Mouse (Mus musculus): ENCODE data around the gene Txnrd2. TPM values are rescaled to one million over a fixed set of nuclear protein-coding genes. Genes with fewer than 3 reads are reported as not detected.

The Txnrd2 gene
- polyA plus RNA-seq (2016; fragmentation: Nextera tagmentation; extraction: Ambion mirVana): 40.1 and 47.7 TPM in 2 replicates

DNA sequence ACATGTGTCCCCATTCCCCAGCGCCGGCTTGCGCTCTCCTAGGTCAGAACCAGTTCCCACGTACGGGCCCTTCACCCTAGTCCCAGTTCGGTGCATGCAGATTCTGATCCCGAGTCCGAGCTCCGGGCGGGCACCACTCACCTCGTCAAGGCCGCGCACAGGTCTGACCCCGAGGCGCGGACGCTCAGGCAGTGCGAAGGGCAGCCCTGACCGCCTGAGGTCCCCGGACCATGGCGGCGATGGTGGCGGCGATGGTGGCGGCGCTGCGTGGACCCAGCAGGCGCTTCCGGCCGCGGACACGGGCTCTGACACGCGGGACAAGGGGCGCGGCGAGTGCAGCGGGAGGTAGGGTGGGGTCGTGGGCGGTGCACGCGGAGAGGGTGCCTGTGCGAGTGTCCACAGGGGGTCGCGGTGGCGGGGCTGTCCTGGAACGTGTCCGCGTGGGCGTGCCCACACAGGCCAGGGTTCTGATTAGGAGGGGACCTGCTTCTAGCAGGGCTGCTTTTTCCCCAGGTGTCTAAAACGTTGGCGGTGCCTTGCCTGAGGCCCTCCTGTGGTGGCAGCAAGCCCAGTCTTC lies at the start of gene Txnrd2:
Gene Txnrd2 (plus strand): TSS at position 170 of the 577 bp plus-strand sequence.
- Histone ChIP-seq H3K36me3 (peaks cover 26% of the 10 kb centered on the region), H3K4me3 (peak within 1 kb of the TSS; percentile 97), H3K9me3 (no peaks in the 10 kb centered on the region), H3K4me1 (peaks cover 50% of the 10 kb centered on the region), H3K27me3 (ENCODE audit: insufficient read depth, poor library complexity, severe bottlenecking) (no peaks in the 10 kb centered on the region), H3K27ac (peak within 1 kb of the TSS; percentile 99)
- DNase-seq (ENCODE audit: low spot score): peak; percentile 89
- WGBS: under 1% methylated on average over 52 of the region's 52 CpGs

DNA sequence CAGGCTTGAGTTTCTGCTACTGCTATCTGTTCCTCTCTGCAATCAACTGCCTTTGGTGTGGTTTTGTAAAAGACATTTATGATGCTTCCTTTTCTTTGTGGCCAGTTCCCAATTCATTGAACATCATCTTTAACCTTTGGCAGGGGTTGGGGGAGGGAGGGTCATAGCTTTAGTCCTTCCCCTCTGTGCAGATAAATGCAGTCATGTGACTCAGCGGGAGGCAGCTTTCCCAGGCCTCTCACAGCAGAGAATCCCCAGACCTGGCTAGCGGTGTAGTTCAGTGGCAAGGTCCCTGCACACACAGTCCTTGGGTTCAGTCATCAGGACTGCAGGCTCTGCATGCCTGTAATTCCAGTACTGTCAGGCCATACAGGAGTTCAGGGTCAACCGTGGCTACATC lies 49.0 kb upstream of the Txnrd2 start:
- Histone ChIP-seq H3K27me3 (ENCODE audit: insufficient read depth, poor library complexity, severe bottlenecking) (no peaks in the 10 kb centered on the region), H3K36me3 (no peaks in the 10 kb centered on the region), H3K27ac (peak overlapping the region; percentile 12), H3K9me3 (no peaks in the 10 kb centered on the region), H3K4me3 (no peak overlapping the region), H3K4me1 (peaks cover 27% of the 10 kb centered on the region)
- DNase-seq (ENCODE audit: low spot score): peak; percentile 86
- 16% methylated on average over 3 of the region's 3 CpGs for WGBS

DNA sequence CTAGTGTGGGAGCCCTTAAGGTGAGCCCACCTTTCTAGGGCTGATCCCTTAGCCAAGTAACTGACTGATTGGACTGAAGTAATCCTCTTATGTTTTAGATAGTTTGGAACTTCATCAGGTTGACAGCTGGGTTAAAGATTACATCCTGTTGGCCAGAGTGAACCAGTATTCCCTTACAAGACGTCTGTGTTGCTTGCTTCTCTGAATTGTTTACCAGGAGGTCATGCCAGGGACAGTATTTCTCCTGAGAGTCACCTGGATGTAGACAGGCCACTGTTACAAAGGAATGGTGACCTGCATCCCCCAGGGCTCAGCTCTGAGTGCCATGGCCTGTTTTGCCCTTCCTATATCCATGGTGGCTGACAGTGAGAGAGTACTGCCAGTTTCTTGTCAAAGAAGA lies 47.7 kb upstream of the Txnrd2 start:
- Histone ChIP-seq H3K9me3 (no peaks in the 10 kb centered on the region), H3K27ac (no peak overlapping the region), H3K4me1 (peaks cover 33% of the 10 kb centered on the region), H3K27me3 (ENCODE audit: insufficient read depth, poor library complexity, severe bottlenecking) (no peaks in the 10 kb centered on the region), H3K4me3 (no peak overlapping the region), H3K36me3 (no peaks in the 10 kb centered on the region)
- no peak for DNase-seq (ENCODE audit: low spot score)
- WGBS: 41% methylated on average over 1 of the region's 1 CpGs

DNA sequence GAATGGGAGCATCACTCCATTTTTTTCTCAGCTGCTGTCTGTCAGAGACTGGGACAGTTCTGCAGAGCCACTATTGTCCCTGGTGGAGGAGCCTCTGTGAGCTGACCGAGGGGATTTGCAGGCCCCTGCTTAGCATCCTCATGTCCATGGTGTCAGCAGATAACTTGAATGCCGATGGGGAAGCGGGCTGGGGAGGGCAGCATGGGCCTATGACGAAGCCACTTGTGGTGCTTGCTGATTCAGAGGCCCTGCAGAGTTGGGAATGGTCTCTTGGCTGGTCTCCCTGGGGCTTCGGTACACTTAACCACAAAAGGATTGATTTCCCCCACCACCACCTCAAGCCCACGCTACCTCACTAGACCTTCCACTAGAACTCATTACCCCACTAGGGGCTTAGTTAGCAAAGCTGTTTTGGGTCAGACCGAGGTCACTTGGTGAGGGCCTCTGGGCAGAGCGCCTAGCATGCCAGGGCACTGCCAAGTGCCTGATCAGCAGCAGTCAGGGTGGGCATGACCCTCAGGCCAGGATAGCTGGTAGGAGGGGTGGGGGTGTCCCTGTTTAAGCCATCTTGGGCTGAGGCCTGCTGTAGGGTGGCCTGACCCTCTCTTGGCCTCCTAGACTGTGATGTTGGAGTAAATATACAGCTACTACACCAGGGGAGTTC lies 46.7 kb upstream of the Txnrd2 start:
- 62% methylated on average over 8 of the region's 8 CpGs for WGBS

DNA sequence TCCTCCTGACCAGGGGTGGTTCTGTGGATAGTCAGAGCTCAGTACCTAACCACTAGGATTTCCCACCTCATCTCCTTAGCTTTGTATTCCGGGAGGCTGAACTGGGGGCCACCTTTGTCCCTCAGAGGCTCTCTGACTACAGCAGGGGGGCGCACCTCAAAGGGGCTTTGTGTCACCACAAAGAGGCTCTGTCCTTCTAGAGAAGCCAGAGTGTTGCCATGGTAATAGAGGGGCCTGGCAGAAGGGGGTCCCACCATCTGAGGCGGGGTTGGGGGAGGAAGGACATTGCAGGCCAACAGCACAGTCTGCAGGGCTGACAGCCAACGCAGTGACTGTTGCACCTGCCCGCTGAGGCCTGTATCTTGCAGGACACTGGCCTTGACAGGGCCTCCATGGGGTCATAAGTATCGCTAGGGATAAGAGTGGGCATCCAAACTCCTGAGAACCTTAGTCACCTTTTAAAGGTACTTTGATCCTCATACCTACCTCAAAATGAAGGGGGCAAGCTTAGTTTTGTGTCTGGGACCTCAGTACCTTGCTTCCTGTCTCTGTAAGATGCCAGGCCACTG lies 45.6 kb upstream of the Txnrd2 start:
- H3K36me3 ChIP-seq: no peaks in the 10 kb centered on the region
- peaks cover 44% of the 10 kb centered on the region for H3K4me1 ChIP-seq
- no peak overlapping the region for H3K4me3 ChIP-seq
- DNase-seq (ENCODE audit: low spot score): no peak
- H3K27me3 ChIP-seq (ENCODE audit: insufficient read depth, poor library complexity, severe bottlenecking): no peaks in the 10 kb centered on the region
- WGBS: 59% methylated on average over 6 of the region's 6 CpGs
- H3K27ac ChIP-seq: 0 out of 2 replicates have a peak overlapping the region, but pooled peaks have one; percentile 16
- no peaks in the 10 kb centered on the region for H3K9me3 ChIP-seq

More for the DNA sequence above, 46.7 kb upstream of the Txnrd2 start:
- H3K27me3 ChIP-seq (ENCODE audit: insufficient read depth, poor library complexity, severe bottlenecking): no peaks in the 10 kb centered on the region
- peak overlapping the region; percentile 65 for H3K27ac ChIP-seq
- H3K9me3 ChIP-seq: no peaks in the 10 kb centered on the region
- DNase-seq (ENCODE audit: low spot score): no peak
- H3K4me1 ChIP-seq: peaks cover 40% of the 10 kb centered on the region
- H3K36me3 ChIP-seq: no peaks in the 10 kb centered on the region
- H3K4me3 ChIP-seq: no peak overlapping the region

DNA sequence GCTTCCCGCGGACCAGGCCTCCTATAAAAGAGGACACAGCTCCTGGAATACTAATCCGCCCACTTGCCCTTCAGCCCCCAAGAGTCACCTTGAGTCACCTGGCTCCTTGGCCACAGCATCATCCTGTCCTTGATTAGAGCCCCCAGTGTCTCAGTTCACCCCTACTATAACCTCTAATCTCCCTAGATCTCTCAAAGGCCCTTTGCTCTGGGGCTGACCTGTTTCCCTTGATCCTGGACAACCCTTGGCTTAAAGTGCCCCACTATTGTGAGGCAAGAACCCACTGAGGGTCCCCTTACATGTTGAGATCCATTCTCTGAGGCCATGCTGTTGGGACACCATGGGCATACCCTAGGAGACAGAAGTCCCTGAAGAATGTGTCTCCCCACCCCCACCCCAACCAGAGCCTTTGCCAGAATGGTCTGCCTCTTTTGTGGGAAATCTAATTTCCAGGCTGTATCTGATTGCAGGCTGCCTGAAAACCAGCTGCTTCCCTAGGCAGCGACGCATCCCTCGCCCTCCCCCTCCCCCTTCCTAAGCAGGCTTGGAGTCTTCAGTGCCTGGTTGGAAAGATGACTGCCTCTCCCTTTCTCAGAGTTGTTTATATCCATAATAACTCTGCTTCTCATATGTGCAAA lies 44.4 kb upstream of the Txnrd2 start:
- no peak for DNase-seq (ENCODE audit: low spot score)
- no peak overlapping the region for H3K4me3 ChIP-seq
- H3K27me3 ChIP-seq (ENCODE audit: insufficient read depth, poor library complexity, severe bottlenecking): no peaks in the 10 kb centered on the region
- 49% methylated on average over 6 of the region's 6 CpGs for WGBS
- H3K4me1 ChIP-seq: peaks cover 44% of the 10 kb centered on the region
- H3K9me3 ChIP-seq: no peaks in the 10 kb centered on the region
- no peak overlapping the region for H3K27ac ChIP-seq
- no peaks in the 10 kb centered on the region for H3K36me3 ChIP-seq

DNA sequence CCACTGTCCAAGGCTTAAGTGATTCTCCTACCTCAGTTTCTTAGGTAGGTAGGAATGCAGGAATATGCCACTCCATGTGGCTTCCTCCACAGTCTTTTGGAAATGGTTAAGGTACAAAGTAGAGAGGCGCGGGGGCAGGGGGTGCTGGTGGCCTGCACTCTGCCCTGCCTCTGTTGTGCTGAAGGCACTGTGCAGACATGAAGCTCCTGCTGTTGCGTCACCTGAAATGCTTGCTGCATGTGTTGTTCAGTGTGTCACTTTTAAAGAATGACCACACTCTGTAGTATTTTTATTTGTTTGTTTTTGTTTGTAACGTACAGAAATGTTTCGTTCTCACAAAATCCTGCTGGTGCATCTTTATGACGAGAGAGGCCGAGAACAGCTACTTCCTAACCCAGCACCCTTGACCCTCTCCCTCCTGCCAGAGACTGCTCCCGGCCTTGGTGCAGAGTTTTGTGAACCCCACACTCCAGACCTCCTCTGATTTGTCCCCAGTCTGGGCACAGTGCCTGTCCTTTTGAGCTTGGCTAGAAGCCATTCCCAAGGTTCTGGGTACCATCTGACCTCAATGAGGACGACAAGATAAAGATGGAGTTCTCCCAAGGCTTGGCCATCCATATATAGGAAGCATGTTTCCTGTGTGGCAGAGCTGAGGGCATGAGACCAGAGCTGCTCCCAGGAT lies 43.0 kb upstream of the Txnrd2 start:
- H3K36me3 ChIP-seq: no peaks in the 10 kb centered on the region
- no peaks in the 10 kb centered on the region for H3K9me3 ChIP-seq
- DNase-seq (ENCODE audit: low spot score): no peak
- 79% methylated on average over 9 of the region's 9 CpGs for WGBS
- peak overlapping the region; percentile 54 for H3K27ac ChIP-seq
- H3K4me3 ChIP-seq: no peak overlapping the region
- H3K27me3 ChIP-seq (ENCODE audit: insufficient read depth, poor library complexity, severe bottlenecking): no peaks in the 10 kb centered on the region
- peaks cover 50% of the 10 kb centered on the region for H3K4me1 ChIP-seq

DNA sequence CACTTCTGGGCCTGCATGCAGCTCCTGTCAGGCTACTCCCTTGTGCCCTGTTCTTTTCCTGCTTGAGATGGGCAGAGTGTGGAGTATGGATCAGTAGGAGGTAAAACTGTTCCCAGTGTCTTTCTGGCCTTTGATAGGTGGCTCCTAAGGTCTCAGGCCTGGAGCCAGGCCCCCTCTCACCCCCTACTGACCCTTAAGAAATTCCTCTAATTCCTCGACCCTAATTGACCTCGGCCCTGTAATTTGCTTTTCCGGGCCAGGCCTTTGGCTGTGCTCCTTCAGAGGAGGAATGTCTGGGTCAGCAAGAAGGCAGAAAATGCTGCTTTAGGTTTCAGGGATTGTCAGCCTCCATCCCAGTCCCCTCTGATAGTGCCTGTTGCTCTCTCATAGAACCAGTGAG lies 42.4 kb upstream of the Txnrd2 start:
- H3K9me3 ChIP-seq: no peaks in the 10 kb centered on the region
- H3K4me1 ChIP-seq: peaks cover 55% of the 10 kb centered on the region
- peak overlapping the region; percentile 54 for H3K27ac ChIP-seq
- no peak for DNase-seq (ENCODE audit: low spot score)
- WGBS: 24% methylated on average over 3 of the region's 3 CpGs
- H3K36me3 ChIP-seq: no peaks in the 10 kb centered on the region
- no peaks in the 10 kb centered on the region for H3K27me3 ChIP-seq (ENCODE audit: insufficient read depth, poor library complexity, severe bottlenecking)
- H3K4me3 ChIP-seq: no peak overlapping the region

DNA sequence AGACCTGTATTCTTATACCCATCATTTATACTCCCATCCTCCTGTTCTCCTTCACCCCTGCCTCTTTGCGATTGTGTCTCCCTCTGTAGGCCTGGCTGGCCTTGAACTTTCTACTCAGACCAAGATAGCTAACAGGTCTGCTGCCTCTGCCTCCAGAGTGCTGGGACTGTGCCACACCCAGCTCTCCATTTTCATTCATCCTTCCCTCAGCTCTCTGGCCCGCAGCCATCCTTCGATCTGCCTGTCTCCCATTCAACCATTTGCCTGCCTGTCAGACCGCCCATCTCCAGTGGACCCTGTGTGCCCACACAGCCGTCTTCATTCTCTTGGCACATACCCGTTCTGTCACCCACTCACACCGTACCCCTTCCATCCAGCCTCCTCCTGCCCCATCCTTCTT lies 42.0 kb upstream of the Txnrd2 start:
- Histone ChIP-seq H3K36me3 (no peaks in the 10 kb centered on the region), H3K4me1 (peaks cover 57% of the 10 kb centered on the region), H3K4me3 (no peak overlapping the region), H3K9me3 (no peaks in the 10 kb centered on the region), H3K27me3 (ENCODE audit: insufficient read depth, poor library complexity, severe bottlenecking) (no peaks in the 10 kb centered on the region), H3K27ac (0 out of 2 replicates have a peak overlapping the region, but pooled peaks have one; percentile 54)
- 81% methylated on average over 7 of the region's 7 CpGs for WGBS
- no peak for DNase-seq (ENCODE audit: low spot score)

DNA sequence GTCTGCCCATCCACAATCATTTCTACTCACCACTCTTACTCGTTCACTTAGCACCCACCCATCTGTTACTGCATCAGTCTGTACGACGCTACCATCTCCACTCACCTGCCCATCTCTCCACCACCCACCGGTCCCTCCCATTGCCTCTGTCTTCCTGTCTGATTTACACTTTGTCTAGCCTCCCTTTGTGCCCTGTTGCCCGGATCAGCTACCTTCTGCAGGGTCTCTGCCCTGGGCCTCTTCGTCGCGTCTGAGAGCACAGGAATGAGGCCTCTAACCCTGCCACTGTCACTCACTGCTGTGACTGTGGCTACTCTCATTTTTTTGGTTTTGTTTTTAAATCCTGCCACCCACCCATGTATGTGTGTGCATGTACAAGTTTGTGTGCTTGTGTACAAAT lies 41.5 kb upstream of the Txnrd2 start:
- WGBS: 86% methylated on average over 8 of the region's 8 CpGs
- DNase-seq (ENCODE audit: low spot score): no peak
- Histone ChIP-seq H3K27me3 (ENCODE audit: insufficient read depth, poor library complexity, severe bottlenecking) (0 out of 2 replicates have a peak, but pooled peaks cover 2% of the 10 kb centered on the region), H3K4me1 (peaks cover 54% of the 10 kb centered on the region), H3K9me3 (no peaks in the 10 kb centered on the region), H3K36me3 (no peaks in the 10 kb centered on the region), H3K4me3 (no peak overlapping the region), H3K27ac (no peak overlapping the region)

DNA sequence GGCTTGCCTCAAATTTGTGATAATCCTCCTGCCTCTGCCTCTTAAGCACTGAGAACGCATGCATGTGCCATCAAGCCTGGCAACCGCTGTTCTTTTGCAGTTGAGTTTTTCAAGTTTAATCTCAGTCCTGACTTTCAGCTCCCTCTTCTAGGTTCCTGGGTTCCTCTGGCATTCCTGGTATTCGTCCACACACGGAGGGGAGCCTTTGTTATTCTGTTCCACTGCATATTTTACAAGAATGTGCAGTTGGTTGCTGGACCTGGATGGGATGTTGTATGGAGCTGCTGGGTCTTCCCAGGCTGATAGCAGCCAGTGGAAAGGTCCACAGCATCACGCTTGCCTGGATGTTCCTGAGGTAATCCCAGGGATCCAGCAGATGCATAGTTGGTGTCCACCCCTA lies 40.8 kb upstream of the Txnrd2 start:
- peaks cover 52% of the 10 kb centered on the region for H3K4me1 ChIP-seq
- H3K36me3 ChIP-seq: no peaks in the 10 kb centered on the region
- 0 out of 2 replicates have a peak, but pooled peaks cover 6% of the 10 kb centered on the region for H3K27me3 ChIP-seq (ENCODE audit: insufficient read depth, poor library complexity, severe bottlenecking)
- H3K9me3 ChIP-seq: no peaks in the 10 kb centered on the region
- no peak for DNase-seq (ENCODE audit: low spot score)
- no peak overlapping the region for H3K4me3 ChIP-seq
- no peak overlapping the region for H3K27ac ChIP-seq
- WGBS: 67% methylated on average over 5 of the region's 5 CpGs

DNA sequence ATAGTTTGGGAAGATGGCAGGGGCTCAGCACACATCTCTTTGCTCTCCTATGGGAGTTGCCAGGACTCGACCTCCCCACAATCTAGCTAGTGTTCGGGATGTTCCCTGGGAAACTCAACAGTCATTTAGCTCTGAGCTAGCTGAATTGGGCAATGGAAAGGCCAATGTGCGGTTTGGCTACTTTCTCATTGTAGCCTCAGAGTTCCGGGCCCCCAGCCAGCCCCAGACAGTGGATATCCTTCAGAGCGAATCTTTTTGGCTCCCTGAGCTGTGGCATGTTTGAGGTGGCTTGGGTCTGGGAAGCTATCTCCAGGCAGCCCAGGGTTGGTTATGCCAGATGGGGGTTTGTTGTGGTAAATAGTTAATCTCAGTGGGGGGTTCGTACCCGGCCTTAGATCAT lies 39.7 kb upstream of the Txnrd2 start:
- 79% methylated on average over 7 of the region's 7 CpGs for WGBS
- Histone ChIP-seq H3K27me3 (ENCODE audit: insufficient read depth, poor library complexity, severe bottlenecking) (0 out of 2 replicates have a peak, but pooled peaks cover 6% of the 10 kb centered on the region), H3K9me3 (no peaks in the 10 kb centered on the region), H3K36me3 (no peaks in the 10 kb centered on the region), H3K4me1 (peaks cover 51% of the 10 kb centered on the region), H3K4me3 (no peak overlapping the region), H3K27ac (no peak overlapping the region; the same call in 1 of the 2 replicates)
- no peak for DNase-seq (ENCODE audit: low spot score)
